Mouse (Mus musculus) embryonic facial prominence, embryonic 10.5 days (tissue): Measurements from ENCODE around the gene Esrra. TPM values are rescaled to one million over a fixed set of nuclear protein-coding genes. Genes with fewer than 3 reads are reported as not detected.

Source experiments
- DNase-seq: peaks from one replicate; pipeline ENCODE4 v3.0.0-alpha.2; 2017; ENCODE audit warnings: low spot score
- H3K27ac ChIP-seq: fragments of 300-500 bp; sonication (generic); replicated peaks from 2 replicates; pipeline ENCODE4 v1.5.1; 2016; ENCODE audit warnings: mild to moderate bottlenecking
- H3K27me3 ChIP-seq: fragments of 300-500 bp; sonication (generic); replicated peaks from 2 replicates; pipeline ENCODE4 v1.6.1; 2016; ENCODE audit warnings: low read depth, mild to moderate bottlenecking; ENCODE audit not compliant: poor library complexity, severe bottlenecking
- H3K36me3 ChIP-seq: fragments of 300-500 bp; sonication (generic); replicated peaks from 2 replicates; pipeline ENCODE4 v1.6.1; 2016; ENCODE audit warnings: mild to moderate bottlenecking, moderate library complexity
- H3K4me1 ChIP-seq: fragments of 300-500 bp; sonication (generic); 2 replicates; pipeline ENCODE4 v1.6.1; 2016
- H3K4me3 ChIP-seq: fragments of 300-500 bp; sonication (generic); 2 replicates; pipeline ENCODE4 v1.5.1; 2016; ENCODE audit warnings: mild to moderate bottlenecking, moderate library complexity
- H3K9me3 ChIP-seq: fragments of 300-500 bp; sonication (generic); 2 replicates; pipeline ENCODE4 v1.6.1; 2016; ENCODE audit warnings: mild to moderate bottlenecking
- WGBS: fragments of 180-500 bp; shearing (Covaris S2); methylation state at CpG from one replicate; pipeline ENCODE4 v1.1.7; 2016; 5-methylcytosine and 5-hydroxymethylcytosine counted together
- polyA plus RNA-seq: library from polyadenylated mRNA; unstranded; fragments of >200 nt; fragmentation: Nextera tagmentation; extraction: Ambion mirVana; gene quantifications from 2 replicates; pipeline ENCODE4 v1.2.1, GENCODE M21; 2016

The Esrra gene
- polyA plus RNA-seq, 1 experiment from 2014 or later, result 7.9 TPM

- DNase-seq, result peak; percentile 75
- H3K4me1 ChIP-seq, result peaks cover 32% of the 10 kb centered on the region
- no peaks in the 10 kb centered on the region for H3K9me3 ChIP-seq
- H3K36me3 ChIP-seq, result peaks cover 36% of the 10 kb centered on the region
- peak overlapping the region; percentile 70 for H3K4me3 ChIP-seq
- H3K27ac ChIP-seq, result peak overlapping the region; percentile 93
- WGBS, result under 1% methylated on average over 28 of the region's 28 CpGs
- no peaks in the 10 kb centered on the region for H3K27me3 ChIP-seq
Measured at GRCm38 (mm10) chr19:6950613-6951153, 29.1 kb upstream of the Esrra start.

- Histone ChIP-seq H3K36me3 (peaks cover 36% of the 10 kb centered on the region), H3K27me3 (no peaks in the 10 kb centered on the region), H3K27ac (peak overlapping the region; percentile 93), H3K9me3 (no peaks in the 10 kb centered on the region), H3K4me3 (peak overlapping the region; percentile 70), H3K4me1 (peaks cover 32% of the 10 kb centered on the region)
- 65% methylated on average over 5 of the region's 5 CpGs for WGBS
- no peak for DNase-seq
Measured at GRCm38 (mm10) chr19:6949951-6950350, 28.3 kb upstream of the Esrra start.

GRCm38 (mm10) chr19:6949532-6949931 lies 27.9 kb upstream of the Esrra start:
- Histone ChIP-seq H3K9me3 (no peaks in the 10 kb centered on the region), H3K4me1 (peaks cover 32% of the 10 kb centered on the region), H3K27ac (peak overlapping the region; percentile 93), H3K36me3 (peaks cover 35% of the 10 kb centered on the region), H3K27me3 (no peaks in the 10 kb centered on the region), H3K4me3 (peak overlapping the region; percentile 70)
- 92% methylated on average over 5 of the region's 5 CpGs for WGBS
- no peak for DNase-seq

GRCm38 (mm10) chr19:6948186-6948585 lies 26.6 kb upstream of the Esrra start:
- H3K9me3 ChIP-seq, result no peaks in the 10 kb centered on the region
- H3K4me1 ChIP-seq, result peaks cover 32% of the 10 kb centered on the region
- peaks cover 24% of the 10 kb centered on the region for H3K36me3 ChIP-seq
- no peak overlapping the region for H3K4me3 ChIP-seq
- H3K27me3 ChIP-seq, result no peaks in the 10 kb centered on the region
- WGBS, result 83% methylated on average over 4 of the region's 4 CpGs
- no peak overlapping the region for H3K27ac ChIP-seq
- no peak for DNase-seq

- Histone ChIP-seq H3K27ac (no peak overlapping the region), H3K27me3 (no peaks in the 10 kb centered on the region), H3K36me3 (peaks cover 24% of the 10 kb centered on the region), H3K9me3 (no peaks in the 10 kb centered on the region), H3K4me1 (peaks cover 32% of the 10 kb centered on the region), H3K4me3 (no peak overlapping the region)
- WGBS, result 50% methylated on average over 4 of the region's 4 CpGs
- DNase-seq, result no peak
Measured at GRCm38 (mm10) chr19:6947742-6948141, 26.1 kb upstream of the Esrra start.

- H3K4me1 ChIP-seq, result peaks cover 33% of the 10 kb centered on the region
- no peak for DNase-seq
- no peaks in the 10 kb centered on the region for H3K9me3 ChIP-seq
- H3K4me3 ChIP-seq, result no peak overlapping the region
- H3K27ac ChIP-seq, result no peak overlapping the region
- 91% methylated on average over 6 of the region's 6 CpGs for WGBS
- peaks cover 12% of the 10 kb centered on the region; the same call in 1 of the 2 replicates for H3K27me3 ChIP-seq
- H3K36me3 ChIP-seq, result peaks cover 16% of the 10 kb centered on the region
Measured at GRCm38 (mm10) chr19:6943709-6944108, 22.1 kb upstream of the Esrra start.

GRCm38 (mm10) chr19:6942764-6943163 lies 21.2 kb upstream of the Esrra start:
- Histone ChIP-seq H3K27me3 (peaks cover 17% of the 10 kb centered on the region; the same call in 1 of the 2 replicates), H3K4me3 (peak overlapping the region; percentile 93), H3K27ac (peak overlapping the region; percentile 96), H3K9me3 (no peaks in the 10 kb centered on the region), H3K4me1 (peaks cover 33% of the 10 kb centered on the region), H3K36me3 (peaks cover 16% of the 10 kb centered on the region)
- 28% methylated on average over 5 of the region's 5 CpGs for WGBS
- no peak for DNase-seq

- Histone ChIP-seq H3K27me3 (peaks cover 17% of the 10 kb centered on the region; the same call in 1 of the 2 replicates), H3K9me3 (no peaks in the 10 kb centered on the region), H3K4me3 (peak within 1 kb of the TSS; percentile 93), H3K4me1 (peaks cover 33% of the 10 kb centered on the region), H3K27ac (peak within 1 kb of the TSS; percentile 96), H3K36me3 (peaks cover 16% of the 10 kb centered on the region)
- DNase-seq, result peak; percentile 94
- WGBS, result under 1% methylated on average over 27 of the region's 27 CpGs
Measured at GRCm38 (mm10) chr19:6942249-6942691, 20.7 kb upstream of the Esrra start, which contains the start of gene Gpr137. TSS of gene Gpr137 (minus strand) at chr19:6942480.

GRCm38 (mm10) chr19:6941372-6942248 lies 20.0 kb upstream of the Esrra start, which contains the start of gene Bad:
TSS of gene Bad (plus strand) at chr19:6941861.
- peak; percentile 95 for DNase-seq
- Histone ChIP-seq H3K9me3 (no peaks in the 10 kb centered on the region), H3K4me3 (peak within 1 kb of the TSS; percentile 93), H3K36me3 (peaks cover 16% of the 10 kb centered on the region), H3K27ac (peak within 1 kb of the TSS; percentile 96), H3K4me1 (peaks cover 33% of the 10 kb centered on the region), H3K27me3 (peaks cover 17% of the 10 kb centered on the region; the same call in 1 of the 2 replicates)
- WGBS, result under 1% methylated on average over 83 of the region's 83 CpGs

- peak overlapping the region; percentile 96 for H3K27ac ChIP-seq
- DNase-seq, result no peak
- H3K27me3 ChIP-seq, result peaks cover 25% of the 10 kb centered on the region
- H3K9me3 ChIP-seq, result no peaks in the 10 kb centered on the region
- WGBS, result 21% methylated on average over 29 of the region's 29 CpGs
- peaks cover 10% of the 10 kb centered on the region for H3K36me3 ChIP-seq
- peak overlapping the region; percentile 93 for H3K4me3 ChIP-seq
- H3K4me1 ChIP-seq, result peaks cover 33% of the 10 kb centered on the region
Measured at GRCm38 (mm10) chr19:6940396-6941351, 19.1 kb upstream of the Esrra start.

GRCm38 (mm10) chr19:6939106-6940002 lies 17.7 kb upstream of the Esrra start:
- no peaks in the 10 kb centered on the region for H3K36me3 ChIP-seq
- H3K4me3 ChIP-seq, result peak overlapping the region; percentile 93
- H3K4me1 ChIP-seq, result peaks cover 34% of the 10 kb centered on the region
- no peak for DNase-seq
- H3K27me3 ChIP-seq, result peaks cover 38% of the 10 kb centered on the region
- H3K9me3 ChIP-seq, result no peaks in the 10 kb centered on the region
- WGBS, result 88% methylated on average over 20 of the region's 20 CpGs
- no peak overlapping the region for H3K27ac ChIP-seq
